Mouse (Mus musculus): ENCODE data around the gene Btbd35f4. TPM values are rescaled to one million over a fixed set of nuclear protein-coding genes. Genes with fewer than 3 reads are reported as not detected.
"Not testable (repeated sequence)": the region's sequence is repeated elsewhere in the genome, so short reads cannot be mapped to it uniquely, and the experiment has no call there.

The Btbd35f4 gene
- polyA plus RNA-seq (2011; ENCODE audit: insufficient read length, low read depth, missing spikeins), result not detected in 2 replicates

DNA sequence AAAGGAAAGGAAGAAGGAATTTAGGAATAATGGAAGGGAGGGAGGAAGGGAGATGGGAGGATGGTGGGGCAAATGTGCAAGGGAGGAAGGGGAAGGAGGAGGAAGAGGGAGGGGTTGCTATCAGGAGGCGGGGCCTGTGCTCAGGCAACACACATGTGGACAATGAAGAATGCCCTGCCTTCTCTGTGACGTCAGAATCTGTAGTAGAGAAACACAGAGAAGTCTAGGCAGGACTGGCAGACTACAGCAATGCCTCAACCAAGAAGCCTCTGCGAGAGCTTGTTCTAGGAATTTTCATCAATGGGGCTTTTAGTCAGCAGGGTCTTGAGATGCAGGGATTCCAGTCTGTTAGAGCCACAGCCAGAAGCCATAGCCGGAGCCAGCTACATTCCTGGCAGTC is at the start of gene Btbd35f4:
Gene Btbd35f4 (plus strand): TSS at position 301 of the 400 bp plus-strand sequence.
- not testable (repeated sequence) for H3K4me3 ChIP-seq (ENCODE audit: insufficient read depth, low read length); H3K4me1 ChIP-seq (ENCODE audit: control insufficient read depth, insufficient read depth, low read length); H3K27ac ChIP-seq (ENCODE audit: insufficient read depth, low read length)

DNA sequence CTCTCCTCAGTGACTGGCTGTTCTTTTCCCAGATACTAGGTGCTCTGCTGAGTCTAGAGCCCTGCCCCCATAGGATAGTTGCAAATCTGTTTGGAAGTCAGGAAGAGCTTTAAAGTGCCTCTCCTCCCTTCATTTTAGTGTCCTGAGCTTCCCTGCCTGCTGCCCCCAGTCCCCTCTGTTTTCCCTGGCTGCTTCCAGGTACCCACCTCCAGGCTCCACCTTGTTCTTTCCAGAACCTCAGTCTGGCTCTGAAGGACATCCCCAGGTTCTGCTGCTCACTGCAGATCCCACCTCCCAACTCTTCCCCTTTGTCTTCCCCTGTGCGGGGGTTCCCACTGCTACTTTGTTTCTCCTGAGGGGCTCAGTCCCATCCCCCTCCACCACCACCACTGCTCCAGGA is 39.7 kb downstream of the Btbd35f4 start:
- not testable (repeated sequence) for H3K4me1 ChIP-seq (ENCODE audit: control insufficient read depth, insufficient read depth, low read length); H3K4me3 ChIP-seq (ENCODE audit: insufficient read depth, low read length); H3K27ac ChIP-seq (ENCODE audit: insufficient read depth, low read length)

Other genes with a start within 250 kb of the Btbd35f4 start
- gene Btbd35f27, start 151.6 kb downstream of the Btbd35f4 start, polyA plus RNA-seq (2011; ENCODE audit: insufficient read length, low read depth, missing spikeins), result not detected in 2 replicates